Mouse (Mus musculus) spleen, postnatal 36 days (tissue): ENCODE measurements around the gene Pon3.
"Not testable (repeated sequence)": the region's sequence is repeated elsewhere in the genome, so short reads cannot be mapped to it uniquely, and the experiment has no call there.

Source experiments
- DNase-seq, 2 experiments: peaks; one replicate each; pipeline ENCODE4 v3.0.0; 2022; ENCODE audit warnings: low spot score in 2 of 2, mixed read lengths in 1 of 2

Pon3 gene

GRCm38 (mm10) chr6:5254869-5255268 is 1.2 kb downstream of the Pon3 start:
- no peak for DNase-seq

- no peak for DNase-seq
Observed at GRCm38 (mm10) chr6:5245926-5246325, 10.2 kb downstream of the Pon3 start.

DNA sequence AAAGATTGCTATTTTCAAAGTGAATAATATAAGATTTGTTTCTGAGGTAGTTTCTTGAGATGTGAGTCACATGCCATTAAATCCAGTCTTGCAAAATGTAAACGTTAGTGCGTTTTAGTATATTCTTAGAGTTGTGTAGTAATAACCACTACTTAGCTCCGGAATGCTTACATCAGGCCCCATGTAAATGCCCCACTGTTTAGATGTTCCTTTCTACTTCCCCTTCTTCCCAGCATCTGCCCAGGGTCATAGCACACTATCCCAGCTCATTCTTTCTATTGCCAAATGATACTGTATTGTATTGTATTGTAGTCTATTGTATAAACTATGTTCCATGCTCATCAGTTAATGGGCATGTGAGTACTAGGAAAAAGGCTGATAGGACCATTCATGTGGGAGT is 17.3 kb downstream of the Pon3 start:
- no peak for DNase-seq

DNA sequence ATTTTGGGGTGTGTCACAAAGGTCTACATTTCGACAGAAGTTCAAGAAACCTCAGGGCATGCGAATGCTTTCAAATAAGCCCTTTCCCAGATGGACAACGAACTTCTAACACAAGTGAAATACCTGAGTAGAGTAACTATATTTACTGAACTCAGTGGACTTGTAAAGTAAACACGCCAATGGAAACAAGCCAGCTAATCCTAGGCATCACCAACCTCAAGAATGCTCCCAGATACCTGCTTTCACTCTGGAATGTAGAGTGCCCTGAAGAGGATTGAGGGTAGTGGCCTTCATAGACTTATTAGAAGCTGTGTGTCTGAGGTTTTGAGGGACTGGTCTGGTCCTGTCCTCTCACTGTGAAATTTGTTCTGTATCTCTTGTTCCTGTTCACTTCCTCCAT is 18.6 kb downstream of the Pon3 start:
- no peak for DNase-seq

GRCm38 (mm10) chr6:5236843-5237371 is 19.2 kb downstream of the Pon3 start:
- no peak for DNase-seq

DNA sequence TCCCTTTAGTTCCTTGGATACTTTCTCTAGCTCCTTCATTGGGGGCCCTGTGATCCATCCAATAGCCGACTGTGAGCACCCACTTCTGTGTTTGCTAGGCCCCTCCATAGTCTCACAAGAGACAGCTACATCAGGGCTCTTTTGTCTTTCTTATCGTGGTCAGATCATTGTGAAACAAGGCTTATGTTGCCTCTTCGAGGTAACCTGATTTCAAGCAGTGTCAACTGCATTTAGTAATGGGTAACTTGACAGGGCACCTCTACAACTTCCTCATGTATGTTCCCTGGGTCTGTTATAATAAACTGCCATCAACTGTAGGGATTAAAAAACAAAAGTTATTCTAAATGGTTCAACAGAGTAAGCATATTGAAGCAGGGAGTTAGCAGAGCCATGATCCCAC is 21.5 kb downstream of the Pon3 start:
- DNase-seq, result no peak

GRCm38 (mm10) chr6:5233812-5234211 is 22.3 kb downstream of the Pon3 start:
- DNase-seq, result no peak

- DNase-seq, result no peak
Observed at GRCm38 (mm10) chr6:5232022-5232421, 24.1 kb downstream of the Pon3 start.

DNA sequence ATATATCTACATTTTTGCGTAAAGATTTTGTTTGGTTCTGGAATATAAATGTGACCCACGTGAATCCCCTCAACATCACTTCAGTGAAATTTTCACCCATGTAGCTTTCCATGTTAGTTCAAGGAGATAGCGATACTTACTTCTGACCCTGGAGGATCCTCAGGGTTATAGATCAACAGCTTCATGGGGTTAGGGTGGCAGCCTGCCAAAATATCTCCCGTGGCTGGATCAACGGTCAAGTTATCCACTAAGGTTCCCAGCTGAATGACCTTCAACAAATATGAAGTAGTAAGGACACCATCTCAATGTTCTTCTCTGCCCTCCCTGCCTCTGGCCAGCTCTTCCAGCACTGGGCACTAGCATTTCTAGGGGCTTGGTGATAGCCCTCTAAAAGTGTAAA is 25.8 kb downstream of the Pon3 start:
- no peak for DNase-seq

DNA sequence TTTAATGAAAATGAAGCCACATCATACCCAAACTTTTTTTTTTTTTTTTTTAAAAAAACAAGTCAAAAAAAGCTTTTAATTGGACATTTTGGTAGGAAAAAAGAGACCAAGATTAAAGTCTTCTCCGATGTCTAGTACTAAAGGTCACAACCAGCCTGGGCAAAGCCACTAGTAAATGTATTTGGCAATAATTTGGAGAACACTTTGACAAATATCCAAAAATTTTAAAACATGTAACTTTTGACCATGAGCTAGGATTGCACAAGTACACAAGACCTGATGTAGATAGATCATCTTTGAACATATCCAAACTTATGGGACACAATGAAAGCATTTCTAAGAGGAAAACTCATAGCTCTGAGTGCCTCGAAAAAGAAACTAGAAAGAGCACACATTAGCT is 32.5 kb downstream of the Pon3 start:
- DNase-seq, result not testable (repeated sequence)

GRCm38 (mm10) chr6:5222080-5222479 is 34.0 kb downstream of the Pon3 start:
- no peak for DNase-seq

- DNase-seq, result no peak
Observed at GRCm38 (mm10) chr6:5218190-5218589, 37.9 kb downstream of the Pon3 start.

DNA sequence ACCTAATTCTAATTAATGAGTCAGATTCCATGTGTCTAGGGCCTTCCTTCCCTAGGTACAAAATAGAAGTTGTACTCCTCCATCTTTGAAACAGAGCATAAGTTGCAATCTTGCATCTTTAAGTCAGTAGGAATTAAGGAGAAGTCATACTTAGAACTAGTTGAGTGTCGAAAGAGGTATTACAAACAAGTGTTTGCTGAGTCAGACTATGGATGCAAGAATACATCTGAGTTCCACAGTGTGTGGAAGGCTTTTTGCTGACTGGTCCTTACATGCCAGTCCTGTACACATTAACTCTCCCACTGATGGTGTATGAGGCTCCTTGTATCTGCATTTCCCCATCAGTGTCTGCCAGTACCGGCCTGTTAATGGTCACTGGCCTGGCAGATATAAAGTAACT is 48.3 kb downstream of the Pon3 start:
- no peak for DNase-seq

DNA sequence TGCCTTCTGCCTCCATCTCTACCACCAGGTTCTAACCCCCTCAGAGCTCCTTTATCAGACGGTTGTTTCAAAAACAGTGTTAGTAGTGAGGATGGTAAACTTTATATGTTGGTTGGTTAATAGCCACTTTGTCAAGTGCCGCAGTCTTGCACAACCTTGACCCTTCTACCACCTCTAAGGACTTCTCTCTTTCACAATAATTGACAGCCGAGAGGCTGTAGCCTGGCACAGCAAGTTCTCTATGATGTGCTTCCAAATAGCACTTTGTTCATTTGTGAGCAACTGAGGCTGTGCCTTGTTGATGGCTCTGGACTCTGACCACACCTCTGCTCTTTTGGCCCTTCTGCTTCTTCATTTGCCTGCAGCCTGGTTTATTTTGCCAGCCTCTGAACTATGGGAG is 56.2 kb downstream of the Pon3 start:
- DNase-seq, result no peak

DNA sequence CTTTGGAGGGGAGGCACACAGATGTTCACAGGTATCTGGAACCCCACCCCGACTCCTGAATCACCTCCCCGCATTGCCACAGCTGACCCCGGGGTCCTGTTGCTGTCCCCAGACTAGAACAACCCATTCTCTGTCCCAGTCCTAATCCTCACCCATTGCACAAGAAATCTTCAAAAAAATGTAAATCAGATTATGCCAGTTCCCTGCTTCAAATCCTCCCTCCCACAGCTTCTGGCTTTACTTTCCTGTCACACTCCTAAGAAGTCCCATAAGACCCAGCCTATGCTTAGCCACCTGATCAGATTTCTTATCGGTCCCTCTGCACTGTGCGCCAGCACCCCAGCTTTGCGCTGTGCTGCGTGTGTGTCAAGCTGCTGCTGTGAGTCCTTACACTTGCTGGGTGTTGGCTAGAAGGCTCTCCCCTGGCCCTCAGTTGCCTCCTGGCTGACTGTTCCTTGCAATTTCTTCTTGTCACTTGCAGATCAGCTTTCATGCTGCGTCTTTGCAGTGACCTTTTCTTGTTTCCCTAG is 56.6 kb downstream of the Pon3 start:
- no peak for DNase-seq

- DNase-seq, result no peak
Observed at GRCm38 (mm10) chr6:5198590-5198989, 57.5 kb downstream of the Pon3 start.

- DNase-seq, result no peak
Observed at GRCm38 (mm10) chr6:5193693-5194092, 62.4 kb downstream of the Pon3 start, which contains the start of gene Pon1. TSS of gene Pon1 (minus strand) at chr6:5193946.

- DNase-seq, result no peak
Observed at GRCm38 (mm10) chr6:5190761-5191160, 65.3 kb downstream of the Pon3 start.

- no peak for DNase-seq
Observed at GRCm38 (mm10) chr6:5189507-5189906, 66.6 kb downstream of the Pon3 start.

DNA sequence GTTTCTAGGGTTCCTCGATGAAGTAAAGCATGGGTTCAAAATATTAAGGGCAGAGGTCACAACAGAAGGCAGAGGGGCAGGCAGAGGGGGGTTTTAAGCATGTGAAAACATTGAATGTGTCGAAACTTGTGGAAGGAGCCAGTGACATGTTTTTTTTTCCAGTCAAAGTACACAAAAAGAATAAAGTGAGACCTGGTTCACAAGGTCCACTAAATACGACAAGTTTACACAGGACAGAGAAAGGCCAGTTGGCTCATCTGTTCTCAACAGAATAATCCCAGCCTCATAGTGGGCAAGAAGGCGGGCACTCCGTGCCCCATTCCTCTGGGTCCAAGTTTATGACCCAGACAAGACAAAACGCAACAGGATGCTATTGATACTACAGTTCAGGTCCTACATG is 67.1 kb downstream of the Pon3 start:
- DNase-seq, result no peak

DNA sequence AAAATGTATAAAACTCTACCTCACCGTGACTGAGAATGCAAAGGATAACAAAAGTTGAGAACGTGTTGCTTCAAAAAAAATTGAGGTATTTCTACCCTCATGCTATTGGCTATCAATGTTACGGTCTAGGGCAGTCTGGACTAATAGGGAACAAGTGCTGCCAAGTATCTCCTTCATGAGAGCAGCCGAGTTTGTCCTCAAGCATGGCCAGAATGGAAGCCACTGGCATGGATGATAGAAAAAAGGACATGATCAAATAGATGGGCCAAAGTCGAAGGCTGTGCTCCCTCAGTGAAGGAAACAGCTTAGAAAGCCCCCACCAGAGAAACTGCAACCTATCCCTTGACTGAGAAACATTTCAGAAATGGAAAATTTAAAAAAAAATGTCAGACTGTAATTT is 68.0 kb downstream of the Pon3 start:
- no peak for DNase-seq

DNA sequence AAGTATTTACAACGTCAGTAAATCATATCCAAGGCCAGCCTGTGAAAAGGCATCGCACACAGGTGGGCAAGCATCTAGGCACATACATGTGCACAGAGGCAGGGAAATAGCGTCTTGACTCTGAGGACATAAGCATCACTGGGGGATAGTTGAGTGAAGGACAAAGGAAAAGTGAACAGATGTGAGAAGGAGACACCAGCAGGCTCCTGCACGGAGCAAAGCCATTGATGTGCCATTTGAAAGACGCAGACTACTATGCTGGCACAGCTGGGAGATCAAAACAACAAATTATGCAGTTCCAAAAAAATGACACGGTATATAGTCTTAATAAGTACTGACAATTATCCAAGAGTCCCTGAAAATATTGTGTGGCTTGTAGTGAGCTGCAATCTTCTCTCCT is 68.5 kb downstream of the Pon3 start:
- no peak for DNase-seq

- DNase-seq, result no peak
Observed at GRCm38 (mm10) chr6:5186229-5186950, 69.7 kb downstream of the Pon3 start.

- DNase-seq, result no peak
Observed at GRCm38 (mm10) chr6:5180645-5181044, 75.4 kb downstream of the Pon3 start.
